Mouse (Mus musculus): ENCODE measurements around the gene Eml5.

The Eml5 gene

GRCm38 (mm10) chr12:98900881-98901801 is at the start of gene Eml5:
Gene Eml5, minus strand, starts transcription at chr12:98901484.
- peak; percentile 79 for DNase-seq (ENCODE audit: low spot score)

GRCm38 (mm10) chr12:98932856-98933255 is 31.6 kb upstream of the Eml5 start:
- DNase-seq (ENCODE audit: low spot score) = no peak

GRCm38 (mm10) chr12:98932441-98932840 is 31.2 kb upstream of the Eml5 start:
- no peak for DNase-seq (ENCODE audit: low spot score)

GRCm38 (mm10) chr12:98931174-98931573 is 29.9 kb upstream of the Eml5 start:
- no peak for DNase-seq (ENCODE audit: low spot score)

- peak; percentile 70 for DNase-seq (ENCODE audit: low spot score)
These were observed 19.1 kb upstream of the Eml5 start, which contains the start of gene Ttc8 for GRCm38 (mm10) chr12:98920194-98920991. Gene Ttc8, plus strand, starts transcription at chr12:98920574.

- no peak for DNase-seq (ENCODE audit: low spot score)
These were observed 8.8 kb upstream of the Eml5 start for GRCm38 (mm10) chr12:98910096-98910495.

GRCm38 (mm10) chr12:98905466-98905865 is 4.2 kb upstream of the Eml5 start:
- DNase-seq (ENCODE audit: low spot score) = no peak

GRCm38 (mm10) chr12:98900341-98900880 is 873 bp downstream of the Eml5 start:
- no peak for DNase-seq (ENCODE audit: low spot score)

- DNase-seq (ENCODE audit: low spot score) = no peak
These were observed 1.6 kb downstream of the Eml5 start for GRCm38 (mm10) chr12:98899676-98900075.

- DNase-seq (ENCODE audit: low spot score) = peak; percentile 32
These were observed 4.5 kb downstream of the Eml5 start for GRCm38 (mm10) chr12:98896761-98897160.

- no peak for DNase-seq (ENCODE audit: low spot score)
These were observed 16.8 kb downstream of the Eml5 start for GRCm38 (mm10) chr12:98884515-98884914.

GRCm38 (mm10) chr12:98881796-98882195 is 19.5 kb downstream of the Eml5 start:
- no peak for DNase-seq (ENCODE audit: low spot score)

- no peak for DNase-seq (ENCODE audit: low spot score)
These were observed 22.6 kb downstream of the Eml5 start for GRCm38 (mm10) chr12:98878693-98879092.

GRCm38 (mm10) chr12:98875216-98875615 is 26.1 kb downstream of the Eml5 start:
- no peak for DNase-seq (ENCODE audit: low spot score)

GRCm38 (mm10) chr12:98872836-98873235 is 28.4 kb downstream of the Eml5 start:
- DNase-seq (ENCODE audit: low spot score) = no peak

- no peak for DNase-seq (ENCODE audit: low spot score)
These were observed 37.8 kb downstream of the Eml5 start for GRCm38 (mm10) chr12:98863436-98863835.

- DNase-seq (ENCODE audit: low spot score) = no peak
These were observed 41.0 kb downstream of the Eml5 start for GRCm38 (mm10) chr12:98860316-98860715.

GRCm38 (mm10) chr12:98850767-98851166 is 50.5 kb downstream of the Eml5 start:
- DNase-seq (ENCODE audit: low spot score) = peak; percentile 47

GRCm38 (mm10) chr12:98844774-98845173 is 56.5 kb downstream of the Eml5 start:
- no peak for DNase-seq (ENCODE audit: low spot score)

GRCm38 (mm10) chr12:98840135-98840534 is 61.1 kb downstream of the Eml5 start:
- DNase-seq (ENCODE audit: low spot score) = no peak

- no peak for DNase-seq (ENCODE audit: low spot score)
These were observed 63.3 kb downstream of the Eml5 start for GRCm38 (mm10) chr12:98837940-98838339.

GRCm38 (mm10) chr12:98835466-98835865 is 65.8 kb downstream of the Eml5 start:
- no peak for DNase-seq (ENCODE audit: low spot score)

GRCm38 (mm10) chr12:98834879-98835278 is 66.4 kb downstream of the Eml5 start:
- DNase-seq (ENCODE audit: low spot score) = no peak

Measured in T-cell, adult 2 months (primary cell).